8 mouse cellular contexts compared by ENCODE assay signal in genomic region chr6:82652521-82653168, GRCm38 (mm10). TPM values are rescaled to one million over a fixed set of nuclear protein-coding genes. Genes with fewer than 3 reads are reported as not detected.
DNase-seq lines count a peak whose midpoint lies in the region; ATAC-seq and TF ChIP-seq lines count a peak whose summit lies in the region.

No protein-coding gene starts in this region.

- ATAC-seq in embryonic facial prominence, embryonic 15.5 days (ENCODE audit: insufficient number of reproducible peaks, low FRiP score, low TSS enrichment, low read depth): peak; percentile 99
- peak; percentile 99 for ATAC-seq in kidney, embryonic 15.5 days (replicated peaks; ENCODE audit: low FRiP score)
- peak; percentile 94 for ATAC-seq in monocyte, adult 5-6 weeks (replicated peaks; ENCODE audit: insufficient number of reproducible peaks, low FRiP score, low TSS enrichment, poor library complexity, severe bottlenecking)

- H3K4me1 ChIP-seq in bone marrow, adult 2 months (ENCODE audit: control insufficient read depth, insufficient read depth, low read length): no peaks in the 10 kb centered on the region
- H3K4me1 ChIP-seq in embryonic facial prominence, embryonic 15.5 days: 0 out of 2 replicates have a peak, but pooled peaks cover 15% of the 10 kb centered on the region
- peaks cover 7% of the 10 kb centered on the region; the same call in 1 of the 2 replicates for H3K4me1 ChIP-seq in heart, embryonic 10.5 days
- peaks cover 14% of the 10 kb centered on the region for H3K4me1 ChIP-seq in kidney, embryonic 15.5 days

- DNase-seq in 416B (ENCODE audit: low read depth): peak; percentile 97
- DNase-seq in heart, embryonic 10.5 days (ENCODE audit: low spot score): peak; percentile 98
- peak; percentile 95 for DNase-seq in liver
- DNase-seq in spleen, postnatal 4 days (ENCODE audit: low spot score in 2 of 2): peak; percentile 98 to 99

- peaks cover 14% of the 10 kb centered on the region; the same call in 1 of the 2 replicates for H3K36me3 ChIP-seq in embryonic facial prominence, embryonic 15.5 days
- peaks cover 21% of the 10 kb centered on the region for H3K36me3 ChIP-seq in heart, embryonic 10.5 days
- H3K36me3 ChIP-seq in kidney, embryonic 15.5 days: peaks cover 27% of the 10 kb centered on the region

- no peaks in the 10 kb centered on the region for H3K27me3 ChIP-seq in embryonic facial prominence, embryonic 15.5 days
- no peaks in the 10 kb centered on the region for H3K27me3 ChIP-seq in heart, embryonic 10.5 days (ENCODE audit: insufficient read depth, poor library complexity, severe bottlenecking)
- H3K27me3 ChIP-seq in kidney, embryonic 15.5 days: no peaks in the 10 kb centered on the region

- no peak for TF ChIP-seq CTCF in bone marrow, adult 2 months (IDR thresholded peaks at IDR 0.05; ENCODE audit: control insufficient read depth, insufficient read depth, low read length)

- H3K9me3 ChIP-seq in embryonic facial prominence, embryonic 15.5 days (replicated peaks): no peaks in the 10 kb centered on the region
- H3K9me3 ChIP-seq in heart, embryonic 10.5 days: no peaks in the 10 kb centered on the region
- H3K9me3 ChIP-seq in kidney, embryonic 15.5 days (replicated peaks): no peaks in the 10 kb centered on the region

- WGBS in bone marrow, adult 2 months: under 1% methylated on average over 67 of the region's 67 CpGs
- whole genome bisulfite sequencing in embryonic facial prominence, embryonic 15.5 days: under 1% methylated on average over 67 of the region's 67 CpGs
- WGBS in heart, embryonic 10.5 days: under 1% methylated on average over 67 of the region's 67 CpGs
- under 1% methylated on average over 67 of the region's 67 CpGs for WGBS in kidney, embryonic 15.5 days

- peak; percentile 72; the same call in 1 of the 2 replicates for TF ChIP-seq POLR2A in bone marrow, adult 2 months (IDR thresholded peaks at IDR 0.05; ENCODE audit: borderline replicate concordance, control insufficient read depth, low read depth, low read length)

- H3K27ac ChIP-seq in bone marrow, adult 2 months (ENCODE audit: control insufficient read depth, insufficient read depth, low read depth, low read length, poor library complexity): peak overlapping the region; percentile 96
- H3K27ac ChIP-seq in embryonic facial prominence, embryonic 15.5 days (replicated peaks): peak overlapping the region; percentile 94
- H3K27ac ChIP-seq in heart, embryonic 10.5 days: peak overlapping the region; percentile 98
- peak overlapping the region; percentile 97 for H3K27ac ChIP-seq in kidney, embryonic 15.5 days

- peak overlapping the region; percentile 91 for H3K4me3 ChIP-seq in bone marrow, adult 2 months (replicated peaks; ENCODE audit: control insufficient read depth, low read depth, low read length)
- peak overlapping the region; percentile 73 for H3K4me3 ChIP-seq in embryonic facial prominence, embryonic 15.5 days (replicated peaks)
- peak overlapping the region; percentile 81 for H3K4me3 ChIP-seq in heart, embryonic 10.5 days
- H3K4me3 ChIP-seq in kidney, embryonic 15.5 days (replicated peaks): peak overlapping the region; percentile 76

- peak overlapping the region; percentile 54 for H3K9ac ChIP-seq in embryonic facial prominence, embryonic 15.5 days
- peak overlapping the region; percentile 73 for H3K9ac ChIP-seq in kidney, embryonic 15.5 days

- peak overlapping the region; percentile 75 for H3K4me2 ChIP-seq in embryonic facial prominence, embryonic 15.5 days (replicated peaks)
- H3K4me2 ChIP-seq in kidney, embryonic 15.5 days: peak overlapping the region; percentile 77

RNA-seq across cellular contexts. Expression of gene Pole4, which starts 52.5 kb away (rescaled TPM):
- polyA plus RNA-seq in bone marrow, adult 2 months (2011; ENCODE audit: insufficient read depth, insufficient read length, low replicate concordance, missing spikeins): 33.0 and 44.4 TPM in 2 replicates
- 89.2 and 89.9 TPM in 2 replicates for polyA plus RNA-seq in embryonic facial prominence, embryonic 15.5 days (2015; fragmentation: Nextera tagmentation; extraction: Ambion mirVana)
- polyA plus RNA-seq in heart, embryonic 10.5 days (2016; fragmentation: Nextera tagmentation; extraction: Ambion mirVana): 105 and 121 TPM in 2 replicates
- polyA plus RNA-seq in kidney, embryonic 15.5 days (2015; fragmentation: Nextera tagmentation; extraction: Ambion mirVana): 106 and 113 TPM in 2 replicates
- total RNA-seq in monocyte, adult 5-6 weeks (2017): 56.2 to 83.8 TPM (median 56.4 TPM) in 3 replicates

Comparison
In these comparisons a context has a peak if more than half of its experiments do, and no peak if none do; other contexts are left out.
1. Peak in every context shown above with its lines: DNase-seq, ATAC-seq, H3K4me3 ChIP-seq and H3K27ac ChIP-seq.